Mouse (Mus musculus) stomach, postnatal 0 days (tissue): ENCODE data around the gene Gm3072.
"Not testable (repeated sequence)": the region's sequence is repeated elsewhere in the genome, so short reads cannot be mapped to it uniquely, and the experiment has no call there.

Experiments used
- CTCF ChIP-seq: IDR thresholded peaks from 2 replicates; pipeline ENCODE4 v1.5.1; 2016; ENCODE audit warnings: antibody characterized with exemption, low read depth, mild to moderate bottlenecking, moderate library complexity
- EP300 ChIP-seq: optimal IDR thresholded peaks from 2 replicates; pipeline ENCODE3; 2016; ENCODE audit warnings: antibody characterized with exemption

GRCm38 (mm10) chr14:41586346-41586745, 38.1 kb downstream of the Gm3072 start:
- not testable (repeated sequence) for TF ChIP-seq CTCF, EP300
